Mouse (Mus musculus): ENCODE results near the gene Paox. TPM values are rescaled to one million over a fixed set of nuclear protein-coding genes. Genes with fewer than 3 reads are reported as not detected.
A peak's percentile ranks its signal among the peaks of the same experiment; 100 is the strongest.

The Paox gene
- total RNA-seq (2021): 1 to 10 TPM; 3.3 to 5.1 TPM

DNA sequence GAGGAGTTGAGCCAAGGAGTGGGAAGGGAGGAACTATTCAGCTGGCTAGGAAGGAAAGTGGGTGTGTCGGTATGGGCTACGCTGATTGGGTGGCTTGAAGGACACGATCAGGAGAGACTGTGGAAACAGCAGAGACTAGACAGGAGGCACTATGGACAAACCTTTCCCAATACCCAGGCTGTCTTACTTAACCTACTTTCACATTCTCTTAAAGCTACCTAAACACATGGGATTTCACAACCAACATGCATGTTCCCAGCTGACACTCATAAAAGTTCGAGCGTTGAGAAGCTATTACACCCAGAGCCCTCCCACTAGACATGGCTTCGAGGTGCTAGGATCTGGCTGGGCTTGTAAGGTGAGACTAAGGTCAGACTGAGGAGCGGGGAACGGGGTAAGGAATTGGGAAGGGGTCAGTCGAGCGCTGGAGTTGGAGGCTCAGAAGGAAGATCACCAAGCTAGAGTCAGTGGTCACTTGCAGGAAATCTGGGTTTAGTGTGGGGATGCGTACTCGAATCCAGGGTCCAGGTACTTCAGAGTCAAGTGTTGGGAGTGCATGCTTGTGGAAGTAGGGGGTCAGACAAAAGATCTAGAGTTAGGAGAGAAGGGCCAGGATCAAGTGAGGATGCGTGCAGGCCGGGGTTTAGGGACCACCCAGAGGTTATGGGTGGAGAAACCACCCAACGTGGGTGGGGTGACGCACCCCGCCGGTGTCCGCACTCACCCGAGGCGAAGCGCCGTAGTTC lies at the start of gene Paox:
TSS of gene Paox (plus strand) at position 217 of the 746 bp plus-strand sequence.
- intact Hi-C loops (cut with DNase I): loop anchor here (1.0 kb wide), 1 partner anchor 23 kb away; no protein-coding TSS in a partner anchor
- DNase-seq: peak; percentile 44 to 53

- intact Hi-C loops (cut with DNase I): no loop called here
- no peak for DNase-seq
Measured at GRCm38 (mm10) chr7:140067397-140067796, 48.2 kb upstream of the Paox start.

GRCm38 (mm10) chr7:140070042-140070711 lies 45.4 kb upstream of the Paox start:
- intact Hi-C loops (cut with DNase I): loop anchor here (10.0 kb wide), 1 partner anchor 765 kb away; the partner anchor contains the start of gene Urah
- DNase-seq: peak in 1 of 2 experiments; percentile 16

DNA sequence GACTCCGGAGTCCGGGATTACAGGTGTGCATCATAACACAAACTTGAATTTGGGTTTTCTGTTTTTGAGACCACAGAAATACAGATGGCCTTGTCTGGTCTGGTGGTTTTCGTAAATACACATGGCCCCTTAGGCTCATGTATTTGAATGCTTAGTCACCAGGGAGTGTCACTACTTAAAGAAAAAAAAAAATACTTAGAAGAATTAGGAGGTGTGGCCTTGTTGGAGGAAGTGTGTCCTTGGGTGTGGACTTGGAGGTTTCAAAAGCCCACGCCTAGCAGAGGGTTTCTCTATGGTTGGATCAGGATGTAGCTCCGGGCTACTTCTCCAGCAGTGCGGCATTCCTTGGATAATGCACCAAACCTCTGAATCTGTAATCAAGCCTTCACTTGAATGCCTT lies 37.9 kb upstream of the Paox start:
- no peak for DNase-seq
- intact Hi-C loops (cut with DNase I): loop anchor here (1.0 to 10.0 kb wide), 2 partner anchors 64 to 757 kb away; partner anchors contain the start of gene Urah

DNA sequence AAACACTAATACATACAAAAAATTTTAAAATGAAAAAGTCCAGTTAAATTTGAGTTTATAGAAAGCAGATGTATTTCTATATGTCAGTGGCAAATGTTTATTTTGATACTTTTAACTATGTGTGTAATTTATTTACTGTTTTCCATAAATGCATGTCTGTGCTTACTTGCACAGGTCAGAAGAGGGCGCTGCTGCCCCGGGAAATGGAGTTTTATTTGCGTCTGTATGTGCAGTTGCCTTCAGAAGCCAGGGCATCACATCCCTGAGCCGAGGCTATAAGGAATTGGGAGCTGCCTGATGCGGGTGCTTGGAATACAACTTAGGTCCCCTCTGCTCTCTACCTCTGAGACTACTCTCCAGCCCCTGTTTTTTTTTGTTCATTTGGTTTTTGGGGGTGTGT lies 36.9 kb upstream of the Paox start:
- intact Hi-C loops (cut with DNase I): loop anchor here (1.0 to 10.0 kb wide), 2 partner anchors 63 to 756 kb away; partner anchors contain the start of gene Urah
- DNase-seq: peak; percentile 63 to 75

DNA sequence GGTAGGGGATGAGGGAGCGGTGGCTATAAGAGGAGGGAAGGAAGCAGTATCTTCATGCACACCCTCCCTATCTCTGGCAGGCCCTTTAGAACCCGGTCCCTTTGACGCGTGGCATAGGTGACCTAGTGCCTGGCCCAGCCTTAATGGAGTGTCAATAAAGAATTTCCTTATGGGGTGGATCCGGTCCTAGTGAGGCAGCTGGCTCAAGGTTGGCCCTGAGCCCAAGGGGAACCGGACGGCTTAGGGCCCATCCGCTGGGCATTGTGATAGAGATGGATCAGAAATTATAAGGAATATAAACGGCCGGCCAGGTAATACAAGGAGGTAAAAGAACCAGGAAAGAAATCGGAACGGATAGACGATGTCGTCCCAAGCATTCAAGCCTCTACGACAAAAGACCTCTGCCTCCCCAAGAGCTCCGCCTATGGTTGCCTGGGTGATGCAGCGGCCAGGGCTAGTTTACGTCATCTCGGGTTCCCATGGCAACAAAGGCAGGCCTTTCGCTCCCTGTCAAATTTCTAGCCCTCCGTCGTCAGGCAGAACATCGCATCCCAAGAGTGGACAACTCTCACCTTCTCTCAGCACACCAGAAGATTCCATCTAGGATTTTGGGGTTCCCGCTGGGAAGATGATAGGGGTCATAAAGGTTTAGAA lies 35.0 kb upstream of the Paox start:
- DNase-seq: peak; percentile 54 to 58
- intact Hi-C loops (cut with DNase I): no loop called here

DNA sequence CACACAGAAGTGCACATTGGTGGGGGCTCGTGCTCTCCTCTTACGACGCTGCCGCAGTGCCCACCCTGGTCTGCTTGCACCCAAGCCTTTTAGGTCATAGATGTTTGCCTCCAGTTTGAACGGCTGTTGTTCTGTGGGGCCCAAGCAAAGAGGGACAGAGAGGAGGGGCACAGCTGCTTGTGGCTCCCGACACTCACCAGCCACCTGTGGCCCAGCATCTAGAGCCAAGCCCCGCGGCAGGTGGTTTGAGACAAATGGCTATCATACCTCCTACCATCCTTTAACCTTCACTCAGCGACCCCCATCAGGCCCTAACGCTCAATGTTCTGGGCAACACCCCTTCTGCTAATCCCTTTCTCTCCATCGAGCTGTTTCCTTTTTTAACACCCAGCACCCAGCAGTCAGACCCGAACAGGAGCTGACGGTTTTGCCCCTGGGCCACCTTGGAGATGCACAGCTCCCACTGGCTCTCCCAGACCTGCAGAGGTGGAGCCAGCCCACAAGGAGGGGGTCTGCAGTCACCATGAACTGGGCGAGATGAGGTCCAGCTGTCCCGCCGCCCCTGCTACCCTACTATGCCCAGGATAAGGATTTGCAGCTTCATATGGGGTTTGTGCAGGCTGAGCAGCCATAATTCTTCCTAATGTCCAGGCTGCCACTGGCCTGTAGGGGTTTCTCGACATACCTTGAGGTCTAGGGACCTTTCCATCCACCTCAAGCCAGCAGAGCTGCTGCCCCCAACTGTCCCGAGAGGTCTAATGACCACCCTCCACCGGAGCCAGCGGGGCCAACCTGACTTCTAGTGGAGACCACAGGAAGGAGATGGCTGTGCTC lies 34.0 kb upstream of the Paox start:
- DNase-seq: no peak
- intact Hi-C loops (cut with DNase I): no loop called here

DNA sequence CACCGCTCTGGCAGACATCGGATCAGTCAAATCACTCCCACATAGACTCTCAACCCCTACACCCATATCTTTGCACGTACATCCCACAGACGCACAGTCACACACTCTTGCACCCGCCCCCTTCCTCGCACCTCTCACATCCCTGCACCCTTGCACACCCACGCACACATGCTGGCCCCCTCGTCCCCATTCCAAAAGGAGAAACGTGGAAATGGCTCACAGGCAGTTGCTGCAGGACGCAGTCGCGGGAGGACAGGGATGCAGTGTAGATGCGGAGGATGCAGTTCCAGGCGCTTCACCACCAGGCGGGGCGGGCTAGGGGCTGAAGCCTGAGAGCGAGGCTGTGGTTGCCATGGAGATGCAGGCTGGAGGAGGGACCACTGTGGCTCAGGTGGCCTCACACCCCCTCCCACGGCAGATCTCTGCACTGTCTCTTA lies 33.3 kb upstream of the Paox start, which contains the start of gene Caly:
TSS of gene Caly (minus strand) at position 307 of the 437 bp plus-strand sequence.
- intact Hi-C loops (cut with DNase I): no loop called here
- DNase-seq: no peak

DNA sequence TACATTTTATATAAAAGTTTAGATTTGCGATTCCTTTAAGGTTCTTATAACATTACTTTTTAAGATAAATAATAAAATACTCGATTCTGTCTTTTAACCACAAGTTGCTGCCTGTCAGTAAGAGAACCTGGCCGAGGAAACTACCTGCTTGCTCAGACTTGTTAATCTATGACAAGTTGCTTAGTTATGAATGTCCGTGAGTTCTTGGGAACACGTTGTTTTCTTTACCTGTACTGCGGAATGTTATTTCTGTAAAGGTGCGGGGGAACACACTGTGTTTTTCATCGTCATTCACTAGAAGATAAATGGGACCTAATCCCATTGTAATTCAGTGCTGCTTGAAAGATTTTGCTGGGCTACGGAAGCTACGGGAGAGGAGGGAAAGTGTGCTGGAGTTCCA lies 25.0 kb upstream of the Paox start:
- intact Hi-C loops (cut with DNase I): no loop called here
- DNase-seq: no peak

- intact Hi-C loops (cut with DNase I): no loop called here
Measured at GRCm38 (mm10) chr7:140092924-140093528, 22.6 kb upstream of the Paox start, which contains the start of gene Prap1. Gene Prap1 (plus strand): TSS chr7:140093395.

GRCm38 (mm10) chr7:140094954-140095353 lies 20.6 kb upstream of the Paox start:
- DNase-seq: no peak
- intact Hi-C loops (cut with DNase I): no loop called here

More at GRCm38 (mm10) chr7:140092924-140093528, 22.6 kb upstream of the Paox start, which contains the start of gene Prap1:
- no peak for DNase-seq

DNA sequence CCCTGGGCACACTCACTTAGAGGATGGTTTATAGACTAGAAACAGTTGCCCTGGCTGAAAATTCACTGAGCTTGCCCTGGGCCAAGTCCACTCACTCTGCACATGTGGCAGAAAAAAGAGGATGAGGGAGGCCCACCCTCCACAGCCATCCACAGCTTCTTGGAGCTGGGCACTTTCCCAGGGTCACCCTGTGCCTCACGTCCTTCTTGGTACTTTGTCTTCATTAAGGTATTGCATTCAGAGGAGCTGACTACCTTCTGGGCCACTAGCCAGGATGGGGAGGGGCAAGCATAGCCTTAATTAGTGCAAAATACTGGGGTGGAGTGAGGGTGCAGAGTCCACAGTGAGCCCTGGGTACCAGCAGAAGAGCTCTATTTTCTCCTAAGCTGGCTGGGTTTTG lies 20.0 kb upstream of the Paox start:
- DNase-seq: no peak
- intact Hi-C loops (cut with DNase I): no loop called here

DNA sequence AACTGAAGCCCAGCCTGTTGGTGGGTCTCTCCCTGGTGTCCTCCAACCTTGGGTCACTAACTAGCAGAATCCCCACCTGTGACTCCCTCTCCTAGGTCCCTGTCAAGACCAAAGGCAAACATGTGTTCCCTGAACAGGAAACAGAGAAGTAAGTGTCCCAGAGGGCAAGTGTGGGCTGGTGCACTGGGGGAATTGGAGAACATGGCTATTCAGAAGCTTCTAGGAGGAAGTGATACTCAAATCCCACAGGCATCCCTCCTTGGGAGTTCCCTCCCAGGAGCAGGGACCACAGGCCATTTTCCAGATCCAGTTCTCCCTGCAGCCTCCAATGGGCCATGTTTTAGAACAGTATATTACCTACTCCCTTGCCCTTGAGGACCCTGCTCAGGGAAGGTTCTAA lies 19.5 kb upstream of the Paox start:
- intact Hi-C loops (cut with DNase I): no loop called here
- DNase-seq: no peak

DNA sequence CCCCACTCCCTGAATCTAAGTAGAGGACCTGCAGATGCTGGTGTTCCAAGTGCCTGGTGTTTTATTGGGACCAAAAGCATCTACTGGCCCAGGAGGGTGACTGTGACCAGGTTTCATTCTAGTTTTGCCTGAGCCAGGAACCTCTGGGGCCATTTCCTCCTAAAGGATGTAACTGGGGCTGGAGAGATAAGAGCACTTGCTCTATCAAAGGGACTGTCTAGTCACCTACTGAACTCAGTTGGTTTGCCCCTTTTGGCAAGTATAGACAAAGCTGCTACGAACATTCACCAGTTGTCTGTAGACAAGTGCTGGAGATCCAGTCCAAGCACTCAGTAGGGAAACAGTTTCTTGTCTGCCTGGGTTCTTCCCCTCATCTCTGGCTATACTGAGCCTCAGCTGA lies 17.1 kb upstream of the Paox start:
- DNase-seq: no peak
- intact Hi-C loops (cut with DNase I): no loop called here

GRCm38 (mm10) chr7:140101498-140101897 lies 14.1 kb upstream of the Paox start:
- intact Hi-C loops (cut with DNase I): no loop called here
- DNase-seq: no peak

DNA sequence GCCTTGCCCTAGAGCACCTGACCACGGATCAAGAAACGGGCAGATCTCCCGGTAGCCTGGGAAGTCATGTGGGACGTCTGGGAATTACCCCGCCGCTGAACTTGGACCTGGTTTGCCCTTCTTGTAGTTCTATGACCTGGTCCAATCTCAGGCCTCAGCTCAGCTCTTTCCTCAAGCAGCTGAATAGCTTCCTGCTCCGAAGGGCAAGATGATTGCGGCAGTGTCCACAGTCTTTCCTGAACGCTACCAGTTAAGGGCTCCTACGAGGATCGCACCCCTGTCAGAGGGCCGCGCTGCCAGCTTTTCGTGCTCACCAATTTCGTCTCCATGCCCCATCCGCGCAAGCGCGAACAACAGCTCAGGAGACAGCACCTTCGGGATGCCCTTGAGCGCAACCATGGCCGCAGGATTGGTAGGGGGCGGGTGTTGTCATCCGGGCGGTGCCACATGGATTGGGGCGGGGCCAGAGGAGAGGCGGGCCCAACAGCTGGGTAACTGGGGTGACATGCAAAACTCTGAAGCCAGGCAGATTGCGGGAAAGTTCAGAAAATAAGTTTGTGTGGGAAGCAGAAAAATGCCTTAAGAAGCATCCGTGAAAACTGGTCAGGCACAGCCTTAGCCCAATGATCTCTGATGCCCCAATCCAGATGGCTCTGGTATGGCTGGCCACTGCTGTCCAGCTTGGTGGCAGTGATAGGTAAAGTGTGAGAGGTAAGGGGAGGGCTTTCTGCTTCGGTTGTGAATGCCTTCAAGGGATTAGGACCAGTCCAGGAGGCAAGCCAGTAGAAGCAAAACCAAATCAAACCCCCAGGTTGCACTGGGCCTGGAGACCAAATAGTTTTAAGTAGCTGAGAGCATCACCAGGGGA lies 13.4 kb upstream of the Paox start, which contains the start of gene Fuom:
TSS of gene Fuom (minus strand) at position 449 of the 868 bp plus-strand sequence.
- DNase-seq: peak; percentile 83 to 85
- intact Hi-C loops (cut with DNase I): no loop called here

DNA sequence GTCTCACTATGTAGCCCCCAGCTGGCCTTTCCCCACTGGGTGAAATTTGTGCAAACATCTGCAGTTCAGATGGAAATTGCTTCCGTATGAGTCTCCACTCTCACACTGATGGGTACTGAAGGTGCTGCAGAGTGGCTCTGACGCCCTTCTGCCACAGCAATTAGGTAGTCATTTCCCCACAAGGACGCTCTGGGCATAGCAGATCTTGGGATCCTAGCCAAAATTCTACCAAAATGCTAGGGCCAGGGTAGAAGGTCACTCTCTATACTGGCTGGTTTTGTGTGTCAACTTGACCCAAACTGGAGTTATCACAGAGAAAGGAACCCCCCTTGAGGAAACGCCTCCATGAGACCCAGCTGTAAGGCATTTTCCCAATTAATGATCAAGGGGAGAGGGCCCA lies 11.6 kb upstream of the Paox start:
- DNase-seq: no peak
- intact Hi-C loops (cut with DNase I): no loop called here

GRCm38 (mm10) chr7:140111943-140112342 lies 3.7 kb upstream of the Paox start:
- intact Hi-C loops (cut with DNase I): no loop called here
- no peak for DNase-seq
